9 mouse cellular contexts compared by ENCODE assay signal in genomic region chr17:23843141-23843811, GRCm38 (mm10). TPM values are rescaled to one million over a fixed set of nuclear protein-coding genes. Genes with fewer than 3 reads are reported as not detected.
DNase-seq lines count a peak whose midpoint lies in the region; ATAC-seq and TF ChIP-seq lines count a peak whose summit lies in the region.
"Had no signal": no experiment of that assay in that cellular context is flagged by ENCODE, and none has a peak within 500 bp of the region (broad histone marks: within the 10 kb centered on the region; RNA-seq: fewer than 3 reads in every experiment).

No protein-coding gene starts in this region.

- no peaks in the 10 kb centered on the region for H3K36me3 ChIP-seq in forebrain, embryonic 11.5 days (ENCODE audit: control insufficient read depth, insufficient read depth, low read length)
- no peaks in the 10 kb centered on the region for H3K36me3 ChIP-seq in forebrain, postnatal 0 days (ENCODE audit: insufficient read depth)
- no peaks in the 10 kb centered on the region for H3K36me3 ChIP-seq in hindbrain, embryonic 13.5 days

- peak overlapping the region; percentile 28; the same call in 1 of the 2 replicates for H3K4me2 ChIP-seq in forebrain, embryonic 11.5 days (ENCODE audit: low read depth, low read length, severe bottlenecking)
- no peak overlapping the region for H3K4me2 ChIP-seq in forebrain, postnatal 0 days (ENCODE audit: low read depth)
- H3K4me2 ChIP-seq in hindbrain, embryonic 13.5 days = peak overlapping the region; percentile 36; the same call in 1 of the 2 replicates

- H3K4me3 ChIP-seq in forebrain, embryonic 11.5 days (ENCODE audit: low read depth, low read length) = peak overlapping the region; percentile 14; the same call in 1 of the 2 replicates
- H3K4me3 ChIP-seq in forebrain, postnatal 0 days (ENCODE audit: low read depth, low read length) = no peak overlapping the region
- H3K4me3 ChIP-seq in hindbrain, embryonic 13.5 days = no peak overlapping the region

- no peaks in the 10 kb centered on the region for H3K27me3 ChIP-seq in forebrain, embryonic 11.5 days (ENCODE audit: control insufficient read depth, insufficient read depth, low read length)
- H3K27me3 ChIP-seq in forebrain, postnatal 0 days (ENCODE audit: insufficient read depth, low read length) = no peaks in the 10 kb centered on the region
- peaks cover 16% of the 10 kb centered on the region for H3K27me3 ChIP-seq in hindbrain, embryonic 13.5 days

- peak; percentile 46 for ATAC-seq in forebrain, embryonic 11.5 days (replicated peaks; ENCODE audit: low FRiP score)
- no peak for ATAC-seq in forebrain, postnatal 0 days
- ATAC-seq in hindbrain, embryonic 13.5 days (ENCODE audit: low FRiP score) = peak; percentile 46; the same call in 1 of the 2 replicates

- TF ChIP-seq CTCF in forebrain, postnatal 0 days (IDR thresholded peaks at IDR 0.05; ENCODE audit: low read depth) = no peak; the same call in 1 of the 2 replicates

- 41% methylated on average over 23 of the region's 23 CpGs for WGBS in forebrain, embryonic 11.5 days
- 47% methylated on average over 23 of the region's 23 CpGs for WGBS in forebrain, postnatal 0 days
- 43% methylated on average over 23 of the region's 23 CpGs for WGBS in hindbrain, embryonic 13.5 days

- no peak overlapping the region for H3K27ac ChIP-seq in forebrain, embryonic 11.5 days (ENCODE audit: low read depth, low read length)
- H3K27ac ChIP-seq in forebrain, postnatal 0 days (ENCODE audit: low read depth, low read length) = no peak overlapping the region
- no peak overlapping the region for H3K27ac ChIP-seq in hindbrain, embryonic 13.5 days

- H3K4me1 ChIP-seq in forebrain, embryonic 11.5 days (replicated peaks; ENCODE audit: control insufficient read depth, insufficient read depth, low read length) = no peaks in the 10 kb centered on the region
- no peaks in the 10 kb centered on the region for H3K4me1 ChIP-seq in forebrain, postnatal 0 days (ENCODE audit: insufficient read depth)
- H3K4me1 ChIP-seq in hindbrain, embryonic 13.5 days (replicated peaks) = 0 out of 2 replicates have a peak, but pooled peaks cover 3% of the 10 kb centered on the region

- no peaks in the 10 kb centered on the region for H3K9me3 ChIP-seq in forebrain, embryonic 11.5 days (ENCODE audit: control insufficient read depth, low read length)
- H3K9me3 ChIP-seq in forebrain, postnatal 0 days (ENCODE audit: low read length) = no peaks in the 10 kb centered on the region
- H3K9me3 ChIP-seq in hindbrain, embryonic 13.5 days = no peaks in the 10 kb centered on the region

- H3K9ac ChIP-seq in forebrain, embryonic 11.5 days (ENCODE audit: low read length) = no peak overlapping the region
- no peak overlapping the region for H3K9ac ChIP-seq in forebrain, postnatal 0 days
- H3K9ac ChIP-seq in hindbrain, embryonic 13.5 days = no peak overlapping the region

- DNase-seq in forebrain, embryonic 11.5 days (ENCODE audit: low spot score) = peak; percentile 67
- DNase-seq in forebrain, postnatal 0 days = no peak
- peak; percentile 82 for DNase-seq in ES-CJ7 (ENCODE audit: low read depth, low spot score)
- peak; percentile 41 for DNase-seq in mesoderm, embryonic 11.5 days (ENCODE audit: low read depth, low spot score)
- no peak for DNase-seq in urinary bladder, postnatal 36 days (ENCODE audit: low spot score in 2 of 2)
- DNase-seq in embryo, embryonic 9.5 days (ENCODE audit: extremely low spot score) = no peak
- DNase-seq in thymus, postnatal 25 days = no peak

RNA-seq across cellular contexts. Expression of gene Prss32, which starts 0.4 kb away (rescaled TPM):
- not detected in 2 replicates for polyA plus RNA-seq in forebrain, embryonic 11.5 days (2014; fragmentation: Nextera tagmentation; extraction: Ambion mirVana)
- 0.57 TPM in 1 of 2 replicates, not detected in the other for total RNA-seq in forebrain, postnatal 0 days (2014; rRNA removed)
- polyA plus RNA-seq in forebrain, postnatal 0 days (2015; fragmentation: Nextera tagmentation; extraction: Ambion mirVana) = 0.20 and 0.30 TPM in 2 replicates
- polyA plus RNA-seq in hindbrain, embryonic 13.5 days (2015; fragmentation: Nextera tagmentation; extraction: Ambion mirVana) = not detected in 2 replicates

RNA-seq across cellular contexts. Expression of gene Prss41, which starts 0.7 kb away (rescaled TPM):
- 2.1 and 2.6 TPM in 2 replicates for polyA plus RNA-seq in forebrain, embryonic 11.5 days (2014; fragmentation: Nextera tagmentation; extraction: Ambion mirVana)
- 0.31 and 1.0 TPM in 2 replicates for total RNA-seq in forebrain, postnatal 0 days (2014; rRNA removed)
- 1.0 and 1.3 TPM in 2 replicates for polyA plus RNA-seq in forebrain, postnatal 0 days (2015; fragmentation: Nextera tagmentation; extraction: Ambion mirVana)
- 0.86 and 0.98 TPM in 2 replicates for polyA plus RNA-seq in hindbrain, embryonic 13.5 days (2015; fragmentation: Nextera tagmentation; extraction: Ambion mirVana)

RNA-seq across cellular contexts. Expression of gene Prss33, which starts 7.4 kb away (rescaled TPM):
- polyA plus RNA-seq in forebrain, embryonic 11.5 days (2014; fragmentation: Nextera tagmentation; extraction: Ambion mirVana) = not detected in 2 replicates
- not detected in 2 replicates for total RNA-seq in forebrain, postnatal 0 days (2014; rRNA removed)
- not detected in 2 replicates for polyA plus RNA-seq in forebrain, postnatal 0 days (2015; fragmentation: Nextera tagmentation; extraction: Ambion mirVana)
- polyA plus RNA-seq in hindbrain, embryonic 13.5 days (2015; fragmentation: Nextera tagmentation; extraction: Ambion mirVana) = 0.30 TPM in 2 replicates
- polyA plus RNA-seq: heart, embryonic 16.5 days had no signal

RNA-seq across cellular contexts. Expression of gene Elob, which starts 14.3 kb away (rescaled TPM):
- 1,038 and 1,041 TPM in 2 replicates for polyA plus RNA-seq in forebrain, embryonic 11.5 days (2014; fragmentation: Nextera tagmentation; extraction: Ambion mirVana)
- 1,186 and 1,488 TPM in 2 replicates for total RNA-seq in forebrain, postnatal 0 days (2014; rRNA removed)
- polyA plus RNA-seq in forebrain, postnatal 0 days (2015; fragmentation: Nextera tagmentation; extraction: Ambion mirVana) = 1,394 and 1,814 TPM in 2 replicates
- 1,330 and 1,360 TPM in 2 replicates for polyA plus RNA-seq in hindbrain, embryonic 13.5 days (2015; fragmentation: Nextera tagmentation; extraction: Ambion mirVana)

RNA-seq across cellular contexts. Expression of gene Prss21, which starts 24.6 kb away (rescaled TPM):
- polyA plus RNA-seq in forebrain, embryonic 11.5 days (2014; fragmentation: Nextera tagmentation; extraction: Ambion mirVana) = not detected in 2 replicates
- not detected in 2 replicates for total RNA-seq in forebrain, postnatal 0 days (2014; rRNA removed)
- not detected in 2 replicates for polyA plus RNA-seq in forebrain, postnatal 0 days (2015; fragmentation: Nextera tagmentation; extraction: Ambion mirVana)
- polyA plus RNA-seq in hindbrain, embryonic 13.5 days (2015; fragmentation: Nextera tagmentation; extraction: Ambion mirVana) = not detected in 2 replicates
- polyA plus RNA-seq: heart, embryonic 16.5 days had no signal

Comparison
In these comparisons a context has a peak if more than half of its experiments do, and no peak if none do; other contexts are left out.
1. DNase-seq: peak in forebrain, embryonic 11.5 days (single experiment), ES-CJ7 (single experiment) and mesoderm, embryonic 11.5 days (single experiment); none in forebrain, postnatal 0 days (single experiment), urinary bladder, postnatal 36 days (0 of 2), embryo, embryonic 9.5 days (single experiment) and thymus, postnatal 25 days (single experiment).